Mouse (Mus musculus) forebrain, embryonic 11.5 days (tissue): ENCODE results near the gene Noto. TPM values are rescaled to one million over a fixed set of nuclear protein-coding genes. Genes with fewer than 3 reads are reported as not detected.
A peak's percentile ranks its signal among the peaks of the same experiment; 100 is the strongest.

Experiments used
- ATAC-seq: fragments of 200-750 bp; cut with Nextera tagmentation; replicated peaks from 2 replicates; pipeline ENCODE4 v1.8.0; 2017; ENCODE audit warnings: moderate TSS enrichment; ENCODE audit not compliant: low FRiP score
- DNase-seq: peaks from one replicate; pipeline ENCODE4 v3.0.0-alpha.2; 2017; ENCODE audit warnings: low spot score
- H3K27ac ChIP-seq: fragments of 300-500 bp; sonication (generic); 2 replicates; pipeline ENCODE4 v1.5.1; 2014; ENCODE audit warnings: low read depth, low read length
- H3K27me3 ChIP-seq: fragments of 300-500 bp; sonication (generic); 2 replicates; pipeline ENCODE4 v1.6.1; 2014; ENCODE audit warnings: mild to moderate bottlenecking, low read length, mixed read lengths; ENCODE audit not compliant: control insufficient read depth, insufficient read depth
- H3K36me3 ChIP-seq: fragments of 300-500 bp; sonication (generic); 2 replicates; pipeline ENCODE4 v1.6.1; 2014; ENCODE audit warnings: mild to moderate bottlenecking, low read length, moderate library complexity, mixed read lengths; ENCODE audit not compliant: control insufficient read depth, insufficient read depth
- H3K4me1 ChIP-seq: fragments of 300-500 bp; sonication (generic); replicated peaks from 2 replicates; pipeline ENCODE4 v1.6.1; 2014; ENCODE audit warnings: low read length, mixed read lengths; ENCODE audit not compliant: control insufficient read depth, insufficient read depth
- H3K4me2 ChIP-seq: fragments of 300-500 bp; sonication (generic); 2 replicates; pipeline ENCODE4 v1.6.1; 2014; ENCODE audit warnings: low read depth, mild to moderate bottlenecking, low read length, moderate library complexity, mixed read lengths; ENCODE audit not compliant: severe bottlenecking
- H3K4me3 ChIP-seq: fragments of 300-500 bp; sonication (generic); 2 replicates; pipeline ENCODE4 v1.5.1; 2014; ENCODE audit warnings: low read depth, low read length
- H3K9ac ChIP-seq: fragments of 300-500 bp; sonication (generic); 2 replicates; pipeline ENCODE4 v1.6.1; 2014; ENCODE audit warnings: low read length
- H3K9me3 ChIP-seq: fragments of 300-500 bp; sonication (generic); 2 replicates; pipeline ENCODE4 v1.6.1; 2016; ENCODE audit warnings: low read length, mixed read lengths; ENCODE audit not compliant: control insufficient read depth
- WGBS: fragments of 180-500 bp; shearing (Covaris S2); extraction: QIAGEN DNeasy Blood & Tissue Kit; methylation state at CpG from one replicate; pipeline ENCODE4 v1.1.7; 2014; 5-methylcytosine and 5-hydroxymethylcytosine counted together
- polyA plus RNA-seq: library from polyadenylated mRNA; unstranded; fragments of >200 nt; fragmentation: Nextera tagmentation; extraction: Ambion mirVana; gene quantifications from 2 replicates; pipeline ENCODE4 v1.2.1, GENCODE M21; 2014

The Noto gene
- polyA plus RNA-seq, 1 experiment from 2014 or later, result not detected

DNA sequence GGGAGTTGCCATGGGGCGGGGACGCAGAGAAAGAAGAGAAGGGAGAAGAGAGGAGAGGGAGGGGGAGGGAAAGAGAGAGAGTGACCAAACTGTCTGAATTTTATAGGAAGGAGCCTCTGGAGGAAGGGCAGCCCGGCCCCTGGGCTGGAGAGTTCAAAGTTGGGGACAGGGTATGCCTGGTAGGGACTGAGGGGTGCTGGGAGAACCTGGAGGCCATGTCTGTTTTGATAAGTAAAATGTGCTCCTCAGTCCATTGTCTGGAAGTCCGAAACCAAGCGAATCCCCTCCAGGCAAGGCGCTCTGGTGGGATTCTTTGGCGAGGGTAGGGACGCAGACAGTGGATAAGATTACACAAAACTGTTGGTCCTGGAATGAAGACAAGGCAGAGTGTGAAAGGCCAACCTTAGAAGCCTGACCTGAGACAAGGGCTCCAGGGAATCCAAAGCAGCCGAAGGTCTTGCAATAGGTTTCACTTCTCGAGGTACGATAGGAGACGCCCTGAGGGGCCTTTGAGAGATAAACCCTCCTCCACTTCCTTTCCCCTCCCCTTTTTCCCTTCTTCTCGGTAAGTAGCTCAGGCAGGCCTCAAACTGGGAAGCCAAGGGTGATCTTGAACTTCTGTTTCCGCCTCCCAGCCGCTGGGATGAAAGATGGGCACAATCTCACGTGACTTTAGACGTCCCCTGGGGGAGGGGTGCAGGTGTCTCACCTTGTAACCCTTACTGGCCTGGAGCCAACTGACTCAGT, 42.6 kb upstream of the Noto start:
- Histone ChIP-seq H3K27me3 (no peaks in the 10 kb centered on the region), H3K27ac (peak overlapping the region; percentile 14; the same call in 1 of the 2 replicates), H3K36me3 (no peaks in the 10 kb centered on the region), H3K9me3 (no peaks in the 10 kb centered on the region), H3K9ac (peak overlapping the region; percentile 20; the same call in 1 of the 2 replicates), H3K4me1 (no peaks in the 10 kb centered on the region), H3K4me2 (peak overlapping the region; percentile 33; the same call in 1 of the 2 replicates), H3K4me3 (no peak overlapping the region)
- ATAC-seq, result no peak; the same call in 1 of the 2 replicates
- 16% methylated on average over 17 of the region's 17 CpGs for WGBS
- no peak for DNase-seq

- DNase-seq (no peak), ATAC-seq (no peak)
- WGBS, result 81% methylated on average over 10 of the region's 10 CpGs
- no peak overlapping the region for H3K4me3 ChIP-seq
- no peak overlapping the region for H3K4me2 ChIP-seq
- H3K9me3 ChIP-seq, result no peaks in the 10 kb centered on the region
- H3K27ac ChIP-seq, result no peak overlapping the region
- no peaks in the 10 kb centered on the region for H3K36me3 ChIP-seq
- no peaks in the 10 kb centered on the region for H3K4me1 ChIP-seq
- no peaks in the 10 kb centered on the region for H3K27me3 ChIP-seq
- H3K9ac ChIP-seq, result no peak overlapping the region
Observed at GRCm38 (mm10) chr6:85381648-85382020, 42.1 kb upstream of the Noto start.

DNA sequence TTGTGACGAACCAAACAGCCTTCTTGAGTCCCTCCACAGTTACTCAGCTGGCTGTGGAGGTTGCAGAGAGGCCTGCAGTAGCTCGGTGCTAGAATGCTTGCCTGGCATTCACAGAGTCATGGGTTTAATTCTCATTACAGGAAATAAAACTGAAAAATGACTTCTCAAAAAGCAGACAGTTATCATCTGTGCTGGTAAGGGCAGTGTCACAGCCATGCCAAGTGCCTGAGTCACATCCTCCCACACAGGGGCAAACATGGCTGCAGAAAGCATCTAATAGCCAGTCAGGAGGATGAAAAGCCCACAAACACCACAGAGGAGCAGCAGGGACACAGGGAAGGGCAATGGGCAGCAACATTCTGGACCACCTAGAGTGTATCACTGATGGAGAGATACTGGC, 40.9 kb upstream of the Noto start:
- Histone ChIP-seq H3K9me3 (no peaks in the 10 kb centered on the region), H3K9ac (no peak overlapping the region), H3K4me2 (no peak overlapping the region), H3K27me3 (no peaks in the 10 kb centered on the region), H3K36me3 (no peaks in the 10 kb centered on the region), H3K27ac (no peak overlapping the region), H3K4me1 (no peaks in the 10 kb centered on the region), H3K4me3 (no peak overlapping the region)
- no peak for ATAC-seq
- DNase-seq, result no peak
- 83% methylated on average over 2 of the region's 2 CpGs for WGBS

GRCm38 (mm10) chr6:85388608-85389007, 35.1 kb upstream of the Noto start:
- H3K4me3 ChIP-seq, result no peak overlapping the region
- no peak overlapping the region for H3K27ac ChIP-seq
- no peaks in the 10 kb centered on the region for H3K4me1 ChIP-seq
- no peaks in the 10 kb centered on the region for H3K9me3 ChIP-seq
- no peak overlapping the region for H3K4me2 ChIP-seq
- 75% methylated on average over 5 of the region's 5 CpGs for WGBS
- no peaks in the 10 kb centered on the region for H3K27me3 ChIP-seq
- DNase-seq, result no peak
- no peaks in the 10 kb centered on the region for H3K36me3 ChIP-seq
- no peak overlapping the region for H3K9ac ChIP-seq
- ATAC-seq, result no peak

- H3K36me3 ChIP-seq, result no peaks in the 10 kb centered on the region
- H3K9me3 ChIP-seq, result no peaks in the 10 kb centered on the region
- no peaks in the 10 kb centered on the region for H3K27me3 ChIP-seq
- no peaks in the 10 kb centered on the region for H3K4me1 ChIP-seq
- DNase-seq (peak; percentile 79), ATAC-seq (no peak)
- no peak overlapping the region for H3K4me3 ChIP-seq
- no peak overlapping the region for H3K4me2 ChIP-seq
- WGBS, result 28% methylated on average over 5 of the region's 7 CpGs
- no peak overlapping the region for H3K27ac ChIP-seq
- no peak overlapping the region for H3K9ac ChIP-seq
Observed at GRCm38 (mm10) chr6:85391803-85392202, 31.9 kb upstream of the Noto start.

- Histone ChIP-seq H3K4me3 (no peak overlapping the region), H3K4me1 (no peaks in the 10 kb centered on the region), H3K9ac (no peak overlapping the region), H3K4me2 (no peak overlapping the region), H3K9me3 (no peaks in the 10 kb centered on the region), H3K27me3 (no peaks in the 10 kb centered on the region), H3K36me3 (no peaks in the 10 kb centered on the region), H3K27ac (no peak overlapping the region)
- DNase-seq (no peak), ATAC-seq (no peak)
- WGBS, result 86% methylated on average over 2 of the region's 2 CpGs
Observed at GRCm38 (mm10) chr6:85395360-85395759, 28.3 kb upstream of the Noto start.

GRCm38 (mm10) chr6:85397165-85397564, 26.5 kb upstream of the Noto start:
- H3K4me3 ChIP-seq, result no peak overlapping the region
- no peaks in the 10 kb centered on the region for H3K4me1 ChIP-seq
- ATAC-seq (no peak), DNase-seq (peak; percentile 69)
- H3K36me3 ChIP-seq, result no peaks in the 10 kb centered on the region
- no peak overlapping the region for H3K4me2 ChIP-seq
- H3K9ac ChIP-seq, result no peak overlapping the region
- 48% methylated on average over 1 of the region's 1 CpGs for WGBS
- no peak overlapping the region for H3K27ac ChIP-seq
- no peaks in the 10 kb centered on the region for H3K27me3 ChIP-seq
- H3K9me3 ChIP-seq, result no peaks in the 10 kb centered on the region

- no peak overlapping the region for H3K4me3 ChIP-seq
- WGBS, result 41% methylated on average over 5 of the region's 5 CpGs
- H3K4me1 ChIP-seq, result no peaks in the 10 kb centered on the region
- DNase-seq (no peak), ATAC-seq (no peak)
- H3K9me3 ChIP-seq, result no peaks in the 10 kb centered on the region
- no peak overlapping the region for H3K27ac ChIP-seq
- no peaks in the 10 kb centered on the region for H3K36me3 ChIP-seq
- no peak overlapping the region for H3K9ac ChIP-seq
- H3K27me3 ChIP-seq, result no peaks in the 10 kb centered on the region
- H3K4me2 ChIP-seq, result no peak overlapping the region
Observed at GRCm38 (mm10) chr6:85399715-85400114, 24.0 kb upstream of the Noto start.

GRCm38 (mm10) chr6:85402613-85403012, 21.1 kb upstream of the Noto start:
- Histone ChIP-seq H3K4me1 (no peaks in the 10 kb centered on the region), H3K27ac (no peak overlapping the region), H3K36me3 (no peaks in the 10 kb centered on the region), H3K4me2 (no peak overlapping the region), H3K9me3 (no peaks in the 10 kb centered on the region), H3K9ac (no peak overlapping the region), H3K4me3 (no peak overlapping the region), H3K27me3 (no peaks in the 10 kb centered on the region)
- DNase-seq (no peak), ATAC-seq (no peak)
- WGBS, result 49% methylated on average over 2 of the region's 2 CpGs
